Mouse (Mus musculus) neural tube, embryonic 15.5 days (tissue): ENCODE results near the gene Csrnp2. TPM values are rescaled to one million over a fixed set of nuclear protein-coding genes. Genes with fewer than 3 reads are reported as not detected.
A peak's percentile ranks its signal among the peaks of the same experiment; 100 is the strongest.

ENCODE experiments used
- ATAC-seq: fragments of 200-750 bp; cut with Nextera tagmentation; 2 replicates; pipeline ENCODE4 v1.8.0; 2017; ENCODE audit warnings: mild to moderate bottlenecking, moderate TSS enrichment, moderate library complexity; ENCODE audit not compliant: low FRiP score
- H3K27ac ChIP-seq: fragments of 300-500 bp; sonication (generic); replicated peaks from 2 replicates; pipeline ENCODE4 v1.5.1; 2015; ENCODE audit warnings: mild to moderate bottlenecking, inconsistent platforms
- H3K27me3 ChIP-seq: fragments of 300-500 bp; sonication (generic); replicated peaks from 2 replicates; pipeline ENCODE4 v1.6.1; 2015; ENCODE audit warnings: inconsistent platforms
- H3K36me3 ChIP-seq: fragments of 300-500 bp; sonication (generic); 2 replicates; pipeline ENCODE4 v1.6.1; 2015; ENCODE audit warnings: inconsistent platforms
- H3K4me1 ChIP-seq: fragments of 300-500 bp; sonication (generic); 2 replicates; pipeline ENCODE4 v1.6.1; 2015; ENCODE audit warnings: inconsistent platforms
- H3K4me2 ChIP-seq: fragments of 300-500 bp; sonication (generic); 2 replicates; pipeline ENCODE4 v1.6.1; 2015; ENCODE audit warnings: inconsistent platforms, mild to moderate bottlenecking, moderate library complexity
- H3K4me3 ChIP-seq: fragments of 300-500 bp; sonication (generic); replicated peaks from 2 replicates; pipeline ENCODE4 v1.5.1; 2015; ENCODE audit warnings: mild to moderate bottlenecking, inconsistent platforms
- H3K9ac ChIP-seq: fragments of 300-500 bp; sonication (generic); replicated peaks from 2 replicates; pipeline ENCODE4 v1.6.1; 2015; ENCODE audit warnings: mild to moderate bottlenecking, inconsistent platforms
- H3K9me3 ChIP-seq: fragments of 300-500 bp; sonication (generic); replicated peaks from 2 replicates; pipeline ENCODE4 v1.6.1; 2016; ENCODE audit warnings: inconsistent platforms
- WGBS: fragments of 180-500 bp; shearing (Covaris S2); methylation state at CpG from one replicate; pipeline ENCODE4 v1.1.7; 2015; ENCODE audit warnings: mixed read lengths; 5-methylcytosine and 5-hydroxymethylcytosine counted together
- polyA plus RNA-seq: library from polyadenylated mRNA; unstranded; fragments of >200 nt; fragmentation: Nextera tagmentation; extraction: Ambion mirVana; gene quantifications from 2 replicates; pipeline ENCODE4 v1.2.1, GENCODE M21; 2015

The Csrnp2 gene
- polyA plus RNA-seq, 1 experiment from 2014 or later, result 37.9 TPM

GRCm38 (mm10) chr15:100473926-100474503, 21.3 kb downstream of the Csrnp2 start:
- Histone ChIP-seq H3K9ac (no peak overlapping the region), H3K9me3 (no peaks in the 10 kb centered on the region), H3K4me1 (peaks cover 13% of the 10 kb centered on the region), H3K4me3 (no peak overlapping the region), H3K36me3 (peaks cover 69% of the 10 kb centered on the region), H3K4me2 (no peak overlapping the region), H3K27me3 (no peaks in the 10 kb centered on the region), H3K27ac (no peak overlapping the region)
- 79% methylated on average over 7 of the region's 7 CpGs for WGBS
- no peak for ATAC-seq

- H3K27me3 ChIP-seq, result no peaks in the 10 kb centered on the region
- no peaks in the 10 kb centered on the region for H3K9me3 ChIP-seq
- H3K4me3 ChIP-seq, result peak overlapping the region; percentile 82
- peak overlapping the region; percentile 87 for H3K9ac ChIP-seq
- peaks cover 29% of the 10 kb centered on the region for H3K4me1 ChIP-seq
- ATAC-seq, result no peak
- no peak overlapping the region for H3K27ac ChIP-seq
- peak overlapping the region; percentile 86 for H3K4me2 ChIP-seq
- WGBS, result 68% methylated on average over 10 of the region's 10 CpGs
- peaks cover 31% of the 10 kb centered on the region for H3K36me3 ChIP-seq
These were observed 25.3 kb downstream of the Csrnp2 start for GRCm38 (mm10) chr15:100470037-100470436.

- Histone ChIP-seq H3K4me1 (peaks cover 29% of the 10 kb centered on the region), H3K9me3 (no peaks in the 10 kb centered on the region)
- under 1% methylated on average over 19 of the region's 19 CpGs for WGBS
These were observed 26.1 kb downstream of the Csrnp2 start for GRCm38 (mm10) chr15:100469189-100469545.

GRCm38 (mm10) chr15:100468295-100469188, 26.7 kb downstream of the Csrnp2 start, which contains the start of gene Letmd1:
TSS of gene Letmd1 (plus strand) at chr15:100469023.
- peak; percentile 96 for ATAC-seq

More at GRCm38 (mm10) chr15:100469189-100469545, 26.1 kb downstream of the Csrnp2 start:
- Histone ChIP-seq H3K36me3 (peaks cover 22% of the 10 kb centered on the region), H3K4me2 (peak overlapping the region; percentile 86), H3K4me3 (peak overlapping the region; percentile 82), H3K27me3 (no peaks in the 10 kb centered on the region), H3K27ac (peak overlapping the region; percentile 92), H3K9ac (peak overlapping the region; percentile 87)
- peak; percentile 26 for ATAC-seq

GRCm38 (mm10) chr15:100467738-100468137, 27.6 kb downstream of the Csrnp2 start:
- Histone ChIP-seq H3K27me3 (no peaks in the 10 kb centered on the region), H3K27ac (no peak overlapping the region), H3K36me3 (peaks cover 8% of the 10 kb centered on the region; the same call in 1 of the 2 replicates), H3K4me1 (peaks cover 29% of the 10 kb centered on the region), H3K4me2 (peak overlapping the region; percentile 86), H3K9me3 (no peaks in the 10 kb centered on the region), H3K4me3 (peak overlapping the region; percentile 82), H3K9ac (no peak overlapping the region)
- ATAC-seq, result no peak
- 38% methylated on average over 8 of the region's 8 CpGs for WGBS

More at GRCm38 (mm10) chr15:100468295-100469188, 26.7 kb downstream of the Csrnp2 start, which contains the start of gene Letmd1:
- H3K4me1 ChIP-seq, result peaks cover 29% of the 10 kb centered on the region
- H3K4me3 ChIP-seq, result peak within 1 kb of the TSS; percentile 82
- peaks cover 16% of the 10 kb centered on the region for H3K36me3 ChIP-seq
- no peaks in the 10 kb centered on the region for H3K9me3 ChIP-seq
- peak within 1 kb of the TSS; percentile 92 for H3K27ac ChIP-seq
- H3K27me3 ChIP-seq, result no peaks in the 10 kb centered on the region
- WGBS, result 2% methylated on average over 80 of the region's 84 CpGs
- peak within 1 kb of the TSS; percentile 87 for H3K9ac ChIP-seq
- peak within 1 kb of the TSS; percentile 86 for H3K4me2 ChIP-seq

- Histone ChIP-seq H3K27ac (no peak overlapping the region), H3K4me1 (peaks cover 30% of the 10 kb centered on the region), H3K36me3 (no peaks in the 10 kb centered on the region), H3K9ac (no peak overlapping the region), H3K4me2 (no peak overlapping the region), H3K4me3 (no peak overlapping the region), H3K27me3 (no peaks in the 10 kb centered on the region), H3K9me3 (no peaks in the 10 kb centered on the region)
- ATAC-seq, result no peak
- 83% methylated on average over 2 of the region's 2 CpGs for WGBS
These were observed 29.9 kb downstream of the Csrnp2 start for GRCm38 (mm10) chr15:100465432-100465831.

GRCm38 (mm10) chr15:100463712-100464111, 31.6 kb downstream of the Csrnp2 start:
- Histone ChIP-seq H3K4me2 (no peak overlapping the region), H3K27me3 (no peaks in the 10 kb centered on the region), H3K9me3 (no peaks in the 10 kb centered on the region), H3K4me3 (no peak overlapping the region), H3K9ac (no peak overlapping the region), H3K27ac (no peak overlapping the region), H3K36me3 (no peaks in the 10 kb centered on the region), H3K4me1 (peaks cover 20% of the 10 kb centered on the region)
- WGBS, result 24% methylated on average over 6 of the region's 6 CpGs
- ATAC-seq, result no peak

GRCm38 (mm10) chr15:100462086-100462485, 33.2 kb downstream of the Csrnp2 start:
- no peak for ATAC-seq
- WGBS, result 70% methylated on average over 5 of the region's 5 CpGs
- H3K4me2 ChIP-seq, result no peak overlapping the region
- H3K9me3 ChIP-seq, result no peaks in the 10 kb centered on the region
- no peak overlapping the region for H3K4me3 ChIP-seq
- H3K27me3 ChIP-seq, result no peaks in the 10 kb centered on the region
- no peak overlapping the region for H3K9ac ChIP-seq
- H3K4me1 ChIP-seq, result peaks cover 14% of the 10 kb centered on the region
- H3K27ac ChIP-seq, result no peak overlapping the region
- H3K36me3 ChIP-seq, result no peaks in the 10 kb centered on the region

- Histone ChIP-seq H3K9me3 (no peaks in the 10 kb centered on the region), H3K4me2 (no peak overlapping the region), H3K9ac (no peak overlapping the region), H3K4me3 (no peak overlapping the region), H3K36me3 (no peaks in the 10 kb centered on the region), H3K27ac (no peak overlapping the region), H3K27me3 (no peaks in the 10 kb centered on the region), H3K4me1 (peaks cover 12% of the 10 kb centered on the region)
- no peak for ATAC-seq
- 74% methylated on average over 9 of the region's 9 CpGs for WGBS
These were observed 33.6 kb downstream of the Csrnp2 start for GRCm38 (mm10) chr15:100461646-100462045.

- no peaks in the 10 kb centered on the region for H3K9me3 ChIP-seq
- H3K27me3 ChIP-seq, result no peaks in the 10 kb centered on the region
- no peak overlapping the region for H3K9ac ChIP-seq
- H3K4me3 ChIP-seq, result no peak overlapping the region
- peaks cover 9% of the 10 kb centered on the region for H3K4me1 ChIP-seq
- no peak for ATAC-seq
- H3K36me3 ChIP-seq, result no peaks in the 10 kb centered on the region
- 0 out of 2 replicates have a peak overlapping the region, but pooled peaks have one; percentile 27 for H3K4me2 ChIP-seq
- no peak overlapping the region for H3K27ac ChIP-seq
- 12% methylated on average over 12 of the region's 12 CpGs for WGBS
These were observed 34.3 kb downstream of the Csrnp2 start for GRCm38 (mm10) chr15:100460942-100461341.

GRCm38 (mm10) chr15:100458055-100458454, 37.2 kb downstream of the Csrnp2 start:
- no peak for ATAC-seq
- H3K4me1 ChIP-seq, result peaks cover 9% of the 10 kb centered on the region
- H3K9me3 ChIP-seq, result no peaks in the 10 kb centered on the region

More at GRCm38 (mm10) chr15:100458055-100458454, 37.2 kb downstream of the Csrnp2 start:
- Histone ChIP-seq H3K36me3 (no peaks in the 10 kb centered on the region), H3K27ac (no peak overlapping the region), H3K27me3 (no peaks in the 10 kb centered on the region), H3K4me3 (no peak overlapping the region), H3K4me2 (no peak overlapping the region), H3K9ac (no peak overlapping the region)
- WGBS, result 42% methylated on average over 10 of the region's 10 CpGs
